Mouse (Mus musculus) kidney, adult 2 months (tissue): ENCODE results near the gene Acp5.

Experiments
- CTCF ChIP-seq: fragments of 200-500 bp; conservative IDR thresholded peaks from 2 replicates; pipeline ENCODE4 v1.5.1; 2011; ENCODE audit warnings: low read depth, mild to moderate bottlenecking, control low read depth, low read length, moderate library complexity, mixed read lengths; ENCODE audit not compliant: insufficient read depth, insufficient read length
- POLR2A ChIP-seq: fragments of 200-500 bp; IDR thresholded peaks from one replicate; pipeline ENCODE4 v1.6.1; 2011; ENCODE audit warnings: low read depth, low read length, control low read depth

DNA sequence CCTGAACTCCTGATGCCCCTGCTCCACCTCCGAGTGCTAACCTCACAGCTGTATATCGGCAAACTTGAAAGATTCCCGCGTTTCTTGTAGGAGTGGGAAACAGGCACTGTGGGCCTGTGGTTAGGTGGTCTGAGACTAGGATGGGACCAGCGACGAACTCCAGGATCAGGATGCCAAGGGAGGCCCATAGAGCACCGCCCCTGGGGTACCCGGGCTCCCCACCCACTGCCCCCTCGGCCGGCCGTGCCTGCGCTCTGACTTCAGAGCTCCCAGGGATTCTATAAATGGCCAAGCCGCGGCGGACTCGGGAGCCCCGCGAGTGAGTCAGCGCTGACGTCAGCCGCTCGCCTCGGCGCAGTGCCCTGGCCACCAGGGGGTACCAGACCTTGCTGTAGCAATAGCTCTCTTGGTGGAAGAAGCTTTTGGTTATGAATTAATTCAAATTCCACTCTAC, 39.6 kb downstream of the Acp5 start:
- no peak for TF ChIP-seq POLR2A
- peak; percentile 76 for TF ChIP-seq CTCF
